Mouse (Mus musculus): ENCODE data around the gene Ino80. TPM values are rescaled to one million over a fixed set of nuclear protein-coding genes. Genes with fewer than 3 reads are reported as not detected.

The Ino80 gene
- polyA plus RNA-seq, 2 experiments = 6.3 to 16.4 TPM

GRCm38 (mm10) chr2:119377286-119377685 lies 100.2 kb downstream of the Ino80 start:
- Histone ChIP-seq H3K27ac (replicated peaks; ENCODE audit: low read depth, low read length) (no peak overlapping the region), H3K27me3 (ENCODE audit: control insufficient read depth, insufficient read depth, low read length) (no peaks in the 10 kb centered on the region), H3K9ac (ENCODE audit: low read depth, low read length, severe bottlenecking) (no peak overlapping the region), H3K4me1 (ENCODE audit: control insufficient read depth, insufficient read depth, low read length) (no peaks in the 10 kb centered on the region), H3K4me2 (replicated peaks; ENCODE audit: low read depth, low read length, severe bottlenecking) (no peak overlapping the region), H3K4me3 (replicated peaks; ENCODE audit: low read length) (no peak overlapping the region), H3K9me3 (ENCODE audit: control insufficient read depth, low read length) (no peaks in the 10 kb centered on the region), H3K36me3 (ENCODE audit: control insufficient read depth, insufficient read depth, low read length) (peaks cover 95% of the 10 kb centered on the region)
- no peak for DNase-seq (ENCODE audit: low spot score)
- no peak for ATAC-seq (ENCODE audit: low FRiP score, low read depth)
- no peak for TF ChIP-seq POLR2A (IDR thresholded peaks at IDR 0.05; ENCODE audit: borderline replicate concordance, extremely low read depth, insufficient read depth, insufficient read length)
- WGBS = 81% methylated on average over 9 of the region's 9 CpGs

- no peaks in the 10 kb centered on the region for H3K4me1 ChIP-seq (ENCODE audit: control insufficient read depth, insufficient read depth, low read length)
- TF ChIP-seq POLR2A (IDR thresholded peaks at IDR 0.05; ENCODE audit: borderline replicate concordance, extremely low read depth, insufficient read depth, insufficient read length) = no peak
- ATAC-seq (ENCODE audit: low FRiP score, low read depth) (no peak), DNase-seq (ENCODE audit: low spot score) (no peak)
- no peaks in the 10 kb centered on the region for H3K9me3 ChIP-seq (ENCODE audit: control insufficient read depth, low read length)
- H3K9ac ChIP-seq (ENCODE audit: low read depth, low read length, severe bottlenecking) = no peak overlapping the region
- H3K4me3 ChIP-seq (replicated peaks; ENCODE audit: low read length) = no peak overlapping the region
- H3K4me2 ChIP-seq (replicated peaks; ENCODE audit: low read depth, low read length, severe bottlenecking) = no peak overlapping the region
- no peaks in the 10 kb centered on the region for H3K27me3 ChIP-seq (ENCODE audit: control insufficient read depth, insufficient read depth, low read length)
- WGBS = 95% methylated on average over 10 of the region's 10 CpGs
- H3K27ac ChIP-seq (replicated peaks; ENCODE audit: low read depth, low read length) = no peak overlapping the region
- peaks cover 49% of the 10 kb centered on the region for H3K36me3 ChIP-seq (ENCODE audit: control insufficient read depth, insufficient read depth, low read length)
Measured at GRCm38 (mm10) chr2:119370116-119370515, 107.4 kb downstream of the Ino80 start.

GRCm38 (mm10) chr2:119367346-119367745 lies 110.1 kb downstream of the Ino80 start:
- Histone ChIP-seq H3K4me1 (ENCODE audit: control insufficient read depth, insufficient read depth, low read length) (no peaks in the 10 kb centered on the region), H3K27ac (replicated peaks; ENCODE audit: low read depth, low read length) (no peak overlapping the region), H3K27me3 (ENCODE audit: control insufficient read depth, insufficient read depth, low read length) (no peaks in the 10 kb centered on the region), H3K9me3 (ENCODE audit: control insufficient read depth, low read length) (no peaks in the 10 kb centered on the region), H3K9ac (ENCODE audit: low read depth, low read length, severe bottlenecking) (no peak overlapping the region), H3K4me2 (replicated peaks; ENCODE audit: low read depth, low read length, severe bottlenecking) (no peak overlapping the region), H3K36me3 (ENCODE audit: control insufficient read depth, insufficient read depth, low read length) (peaks cover 22% of the 10 kb centered on the region), H3K4me3 (replicated peaks; ENCODE audit: low read length) (no peak overlapping the region)
- no peak for TF ChIP-seq POLR2A (IDR thresholded peaks at IDR 0.05; ENCODE audit: borderline replicate concordance, extremely low read depth, insufficient read depth, insufficient read length)
- no peak for DNase-seq (ENCODE audit: low spot score)
- WGBS = 67% methylated on average over 3 of the region's 3 CpGs
- ATAC-seq (ENCODE audit: low FRiP score, low read depth) = no peak

GRCm38 (mm10) chr2:119364969-119365368 lies 112.5 kb downstream of the Ino80 start:
- no peaks in the 10 kb centered on the region for H3K9me3 ChIP-seq (ENCODE audit: control insufficient read depth, low read length)
- no peak overlapping the region for H3K4me2 ChIP-seq (replicated peaks; ENCODE audit: low read depth, low read length, severe bottlenecking)
- H3K27ac ChIP-seq (replicated peaks; ENCODE audit: low read depth, low read length) = no peak overlapping the region
- no peak overlapping the region for H3K4me3 ChIP-seq (replicated peaks; ENCODE audit: low read length)
- no peak for ATAC-seq (ENCODE audit: low FRiP score, low read depth)
- peaks cover 3% of the 10 kb centered on the region; the same call in 1 of the 2 replicates for H3K36me3 ChIP-seq (ENCODE audit: control insufficient read depth, insufficient read depth, low read length)
- WGBS = 94% methylated on average over 3 of the region's 3 CpGs
- no peak for DNase-seq (ENCODE audit: low spot score)
- no peak overlapping the region for H3K9ac ChIP-seq (ENCODE audit: low read depth, low read length, severe bottlenecking)
- TF ChIP-seq POLR2A (IDR thresholded peaks at IDR 0.05; ENCODE audit: borderline replicate concordance, extremely low read depth, insufficient read depth, insufficient read length) = no peak
- H3K4me1 ChIP-seq (ENCODE audit: control insufficient read depth, insufficient read depth, low read length) = no peaks in the 10 kb centered on the region
- no peaks in the 10 kb centered on the region for H3K27me3 ChIP-seq (ENCODE audit: control insufficient read depth, insufficient read depth, low read length)

GRCm38 (mm10) chr2:119359721-119360291 lies 117.7 kb downstream of the Ino80 start:
- ATAC-seq (ENCODE audit: low FRiP score, low read depth) (no peak), DNase-seq (ENCODE audit: low spot score) (no peak)
- Histone ChIP-seq H3K9ac (ENCODE audit: low read depth, low read length, severe bottlenecking) (no peak overlapping the region), H3K9me3 (ENCODE audit: control insufficient read depth, low read length) (no peaks in the 10 kb centered on the region), H3K36me3 (ENCODE audit: control insufficient read depth, insufficient read depth, low read length) (no peaks in the 10 kb centered on the region), H3K27ac (replicated peaks; ENCODE audit: low read depth, low read length) (no peak overlapping the region), H3K27me3 (ENCODE audit: control insufficient read depth, insufficient read depth, low read length) (no peaks in the 10 kb centered on the region), H3K4me2 (replicated peaks; ENCODE audit: low read depth, low read length, severe bottlenecking) (no peak overlapping the region), H3K4me1 (ENCODE audit: control insufficient read depth, insufficient read depth, low read length) (no peaks in the 10 kb centered on the region), H3K4me3 (replicated peaks; ENCODE audit: low read length) (no peak overlapping the region)
- no peak for TF ChIP-seq POLR2A (IDR thresholded peaks at IDR 0.05; ENCODE audit: borderline replicate concordance, extremely low read depth, insufficient read depth, insufficient read length)
- 70% methylated on average over 2 of the region's 2 CpGs for WGBS

GRCm38 (mm10) chr2:119358249-119358648 lies 119.2 kb downstream of the Ino80 start:
- Histone ChIP-seq H3K4me1 (ENCODE audit: control insufficient read depth, insufficient read depth, low read length) (no peaks in the 10 kb centered on the region), H3K4me2 (replicated peaks; ENCODE audit: low read depth, low read length, severe bottlenecking) (no peak overlapping the region), H3K9me3 (ENCODE audit: control insufficient read depth, low read length) (no peaks in the 10 kb centered on the region), H3K9ac (ENCODE audit: low read depth, low read length, severe bottlenecking) (no peak overlapping the region), H3K27ac (replicated peaks; ENCODE audit: low read depth, low read length) (no peak overlapping the region), H3K36me3 (ENCODE audit: control insufficient read depth, insufficient read depth, low read length) (no peaks in the 10 kb centered on the region), H3K4me3 (replicated peaks; ENCODE audit: low read length) (no peak overlapping the region), H3K27me3 (ENCODE audit: control insufficient read depth, insufficient read depth, low read length) (no peaks in the 10 kb centered on the region)
- WGBS = 83% methylated on average over 6 of the region's 6 CpGs
- DNase-seq (ENCODE audit: low spot score) (no peak), ATAC-seq (ENCODE audit: low FRiP score, low read depth) (no peak)
- no peak for TF ChIP-seq POLR2A (IDR thresholded peaks at IDR 0.05; ENCODE audit: borderline replicate concordance, extremely low read depth, insufficient read depth, insufficient read length)

Measured in limb, embryonic 14.5 days (tissue).